Mouse (Mus musculus) lung, adult 2 months (tissue): ENCODE data around the gene Cct7.

ENCODE experiments used
- CTCF ChIP-seq: fragments of 200-500 bp; IDR thresholded peaks from 2 replicates; pipeline ENCODE4 v1.5.1; 2011; ENCODE audit warnings: mild to moderate bottlenecking, low read length, control low read depth; ENCODE audit not compliant: insufficient read depth
- POLR2A ChIP-seq: fragments of 200-500 bp; IDR thresholded peaks from 2 replicates; pipeline ENCODE4 v1.6.1; 2011; ENCODE audit warnings: low read depth, mild to moderate bottlenecking, control low read depth, low read length, borderline replicate concordance; ENCODE audit errors: extremely low read depth

DNA sequence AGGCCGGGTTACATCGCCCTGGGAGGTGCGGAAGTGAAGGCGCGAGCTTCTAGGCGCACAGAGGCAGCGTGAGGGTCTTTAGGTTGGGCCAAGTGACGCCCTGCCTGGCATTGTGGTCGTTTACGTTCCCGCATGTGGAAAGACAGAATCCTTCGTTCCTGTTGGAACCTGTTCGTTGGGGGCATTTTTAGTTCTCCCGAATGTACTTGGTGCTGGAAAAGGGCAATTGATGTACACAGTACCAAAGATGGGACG, 1.0 kb downstream of the Cct7 start:
- TF ChIP-seq CTCF (no peak), POLR2A (no peak)
